Mouse (Mus musculus) brain, embryonic 14.5 days (tissue): ENCODE data around the gene Zfp664.

ENCODE experiments used
- CTCF ChIP-seq: fragments of 200-500 bp; IDR thresholded peaks from 2 replicates; pipeline ENCODE4 v1.5.1; 2012; ENCODE audit warnings: inconsistent platforms, mild to moderate bottlenecking, moderate library complexity, borderline replicate concordance; ENCODE audit not compliant: insufficient read depth, insufficient read length; ENCODE audit errors: extremely low read depth
- POLR2A ChIP-seq: fragments of 200-500 bp; IDR thresholded peaks from 2 replicates; pipeline ENCODE4 v1.6.1; 2012; ENCODE audit warnings: mild to moderate bottlenecking, inconsistent platforms, borderline replicate concordance; ENCODE audit not compliant: poor library complexity, insufficient read depth, insufficient read length, severe bottlenecking; ENCODE audit errors: extremely low read depth

DNA sequence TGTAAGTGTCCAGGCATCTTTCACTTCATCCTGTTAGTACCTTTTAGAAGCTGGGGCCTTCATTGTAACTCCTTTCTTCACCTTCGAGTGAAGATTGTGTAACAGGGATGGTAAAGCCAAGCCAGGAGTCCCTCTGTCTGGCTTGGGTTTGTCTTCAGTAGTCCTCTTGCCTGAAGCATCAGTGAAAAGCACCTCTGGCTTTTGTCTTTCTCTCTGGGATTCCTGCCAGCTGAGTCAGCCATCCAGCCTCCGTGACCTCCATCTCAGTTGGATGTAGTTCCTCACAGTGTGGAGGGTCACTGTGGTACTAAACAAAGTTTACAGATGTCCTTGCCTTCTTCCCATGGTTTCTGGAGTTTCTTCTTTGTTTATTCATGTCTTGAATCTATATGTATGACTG lies 9.5 kb downstream of the Zfp664 start:
- TF ChIP-seq CTCF (no peak), POLR2A (no peak)
